Mouse (Mus musculus) spleen, adult 2 months (tissue): ENCODE results near the gene Ppp4r2.

Source experiments
- CTCF ChIP-seq: fragments of 200-500 bp; IDR thresholded peaks from 2 replicates; pipeline ENCODE4 v1.5.1; 2011; ENCODE audit warnings: mild to moderate bottlenecking, inconsistent platforms; ENCODE audit not compliant: insufficient read depth, insufficient read length, insufficient replicate concordance; ENCODE audit errors: extremely low read depth
- POLR2A ChIP-seq: fragments of 200-500 bp; IDR thresholded peaks from 2 replicates; pipeline ENCODE4 v1.6.1; 2011; ENCODE audit warnings: low read depth, low read length, inconsistent platforms

DNA sequence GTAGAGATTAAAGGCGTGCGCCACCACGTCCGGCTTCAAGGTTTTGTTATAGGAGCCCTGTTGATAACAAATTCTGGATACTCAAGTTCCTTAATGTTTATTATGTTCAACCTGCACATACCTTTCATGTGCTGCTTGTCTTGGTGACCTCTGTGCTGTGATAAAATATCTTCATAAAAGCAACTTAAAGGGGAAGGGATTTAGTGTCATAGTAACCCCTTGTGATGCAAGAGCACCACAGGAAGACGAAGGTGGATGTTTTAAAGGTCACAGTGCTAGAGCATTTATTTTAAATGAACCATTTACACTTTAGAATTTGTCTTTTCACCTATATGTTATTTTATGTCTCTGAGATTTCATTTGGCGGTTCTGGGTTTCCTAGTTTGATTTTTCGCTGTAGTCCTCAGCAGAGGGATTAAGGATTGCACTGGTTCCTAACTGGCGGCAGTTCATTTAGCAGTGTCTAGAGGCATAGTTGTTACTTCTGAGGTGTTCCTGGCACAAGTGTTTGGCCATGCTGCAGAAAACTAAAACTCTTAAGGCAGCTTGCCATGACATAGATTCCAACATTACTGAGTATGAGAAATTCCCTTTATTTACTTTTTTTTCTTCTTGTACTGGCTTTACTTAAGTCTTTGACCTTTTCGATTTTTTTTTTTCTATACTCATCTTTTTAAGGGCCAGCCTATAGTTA lies 15.4 kb downstream of the Ppp4r2 start:
- TF ChIP-seq POLR2A (no peak), CTCF (no peak)
